Mouse (Mus musculus): ENCODE data around the gene Pip5k1b.

DNA sequence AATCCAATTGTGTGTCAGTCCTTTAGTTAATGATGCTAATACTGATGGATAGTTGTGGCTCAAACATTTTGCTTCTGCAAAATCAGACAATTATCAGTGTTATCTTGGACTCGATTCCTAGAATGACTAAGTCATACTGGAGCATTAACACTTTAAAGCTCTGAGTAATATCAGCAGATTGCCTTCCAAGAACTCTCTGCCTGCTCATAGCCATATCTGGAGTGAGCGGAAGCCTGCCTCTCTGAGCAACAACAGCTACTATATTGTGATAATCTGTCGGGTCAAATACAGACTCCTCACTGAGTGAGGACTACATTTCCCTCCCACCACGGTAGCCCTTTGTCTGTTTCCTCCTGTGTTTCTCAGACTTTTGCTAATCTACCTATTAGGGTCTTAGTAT lies 116.0 kb downstream of the Pip5k1b start:
- TF ChIP-seq CTCF (IDR thresholded peaks at IDR 0.05; ENCODE audit: extremely low read depth, insufficient read depth, insufficient read length, insufficient replicate concordance) (no peak), POLR2A (IDR thresholded peaks at IDR 0.05; ENCODE audit: low read depth, low read length) (no peak)

Data from spleen, adult 2 months (tissue).